Mouse (Mus musculus) kidney, postnatal 25 days (tissue): Measurements from ENCODE around the gene Ttc9c.
A peak's percentile ranks its signal among the peaks of the same experiment; 100 is the strongest.

Experiments used
- DNase-seq, 2 experiments: peaks; one replicate each; pipeline ENCODE4 v3.0.0; 2021; ENCODE audit warnings: mixed read lengths in 2 of 2

Gene Ttc9c

DNA sequence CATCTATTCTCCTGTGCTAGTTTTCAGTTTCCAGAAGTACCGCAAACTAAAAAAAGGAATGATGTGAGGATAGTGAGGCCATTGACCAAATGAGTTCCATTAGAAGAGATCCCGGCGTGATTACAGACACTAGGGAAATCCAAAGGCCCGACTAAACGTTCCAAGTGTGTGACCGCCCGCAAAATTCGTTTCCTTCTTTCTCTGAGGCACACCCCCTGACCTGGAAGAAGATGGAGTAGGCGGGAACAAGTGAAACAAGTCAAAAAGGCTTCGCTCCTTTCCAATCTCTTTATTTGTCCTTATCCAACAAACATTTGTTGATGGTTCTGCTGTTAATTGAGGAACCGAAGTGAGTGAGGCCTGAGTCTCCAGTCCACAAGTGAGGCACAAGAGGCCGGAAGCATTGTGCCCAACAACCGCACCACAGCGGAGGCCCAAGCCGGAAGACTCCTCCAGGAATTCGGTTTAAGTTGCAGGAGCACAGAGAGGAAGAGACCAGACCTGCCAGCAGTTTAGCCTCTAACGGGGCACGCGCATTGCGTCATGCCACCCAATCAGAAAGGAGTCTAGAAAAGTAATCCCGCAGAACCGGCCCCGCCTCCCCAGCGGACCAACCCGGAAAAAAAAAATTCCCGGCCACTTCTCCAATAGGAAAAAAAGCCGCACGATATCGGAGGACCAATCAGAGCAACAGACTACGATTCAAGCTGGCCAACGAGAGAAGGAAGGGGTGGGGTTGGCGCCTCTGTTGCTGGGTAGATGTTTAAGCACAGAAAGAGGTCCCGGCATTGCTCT, at the start of gene Ttc9c:
Gene Ttc9c, minus strand, starts transcription at position 533 of the 795 bp plus-strand sequence.
- DNase-seq = peak; percentile 98 to 99

DNA sequence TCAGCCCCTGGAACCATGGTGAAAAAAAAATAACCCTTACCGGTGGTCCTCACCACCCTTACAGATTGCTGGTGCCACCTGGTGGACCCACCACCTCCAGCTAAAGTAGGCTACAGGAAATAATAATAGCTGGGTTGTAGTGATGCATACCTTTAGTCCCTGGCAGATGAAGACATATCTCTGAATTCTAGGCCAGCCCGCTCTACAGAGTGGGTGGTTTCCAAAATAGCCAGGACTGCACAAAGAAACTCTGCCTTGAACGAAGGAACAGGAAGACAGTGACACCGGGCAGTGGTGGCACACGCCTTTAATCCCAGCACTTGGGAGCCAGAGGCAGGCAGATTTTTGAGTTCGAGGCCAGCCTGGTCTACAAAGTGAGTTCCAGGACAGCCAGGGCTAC, 45.1 kb upstream of the Ttc9c start:
- no peak for DNase-seq

DNA sequence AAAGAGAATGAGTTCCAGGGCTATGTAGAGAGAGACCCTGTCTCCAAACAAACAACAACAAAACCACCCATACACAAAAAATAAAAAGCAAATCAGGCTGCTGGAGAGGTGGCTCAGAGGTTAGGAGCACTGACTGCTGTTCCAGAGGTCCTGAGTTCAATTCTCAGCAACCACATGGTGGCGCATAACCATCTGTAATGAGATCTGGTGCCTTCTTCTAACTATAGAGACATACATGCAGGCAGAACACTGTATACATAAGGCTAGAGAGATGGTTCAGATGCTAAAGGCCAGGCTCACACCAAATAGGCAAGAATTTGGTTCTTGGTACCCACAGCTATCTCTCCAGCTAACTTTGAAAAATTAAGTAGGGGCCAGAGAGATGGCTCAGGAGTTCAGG, 39.9 kb upstream of the Ttc9c start:
- DNase-seq = peak in 1 of 2 experiments; percentile 68

DNA sequence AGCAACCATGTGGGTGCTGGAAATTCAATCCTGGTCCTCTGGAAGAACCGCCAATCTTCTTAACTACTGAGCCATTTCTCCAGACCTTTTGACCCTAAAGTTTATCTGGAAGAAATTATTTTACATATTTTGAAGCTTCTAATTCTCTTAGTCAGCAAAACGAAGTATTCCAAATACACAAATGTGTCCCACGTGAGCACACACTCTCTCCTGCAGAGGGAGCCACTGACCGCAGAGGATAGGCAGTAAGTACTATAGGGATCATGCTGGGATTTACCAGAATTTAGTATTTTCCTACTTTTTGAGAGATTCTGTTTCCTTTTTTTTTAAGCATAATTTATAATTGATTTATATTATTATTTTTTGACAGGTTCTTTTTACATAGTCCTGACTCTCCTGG, 38.6 kb upstream of the Ttc9c start:
- DNase-seq = peak; percentile 77 to 81

GRCm38 (mm10) chr19:8853117-8853516, 34.0 kb upstream of the Ttc9c start:
- no peak for DNase-seq

DNA sequence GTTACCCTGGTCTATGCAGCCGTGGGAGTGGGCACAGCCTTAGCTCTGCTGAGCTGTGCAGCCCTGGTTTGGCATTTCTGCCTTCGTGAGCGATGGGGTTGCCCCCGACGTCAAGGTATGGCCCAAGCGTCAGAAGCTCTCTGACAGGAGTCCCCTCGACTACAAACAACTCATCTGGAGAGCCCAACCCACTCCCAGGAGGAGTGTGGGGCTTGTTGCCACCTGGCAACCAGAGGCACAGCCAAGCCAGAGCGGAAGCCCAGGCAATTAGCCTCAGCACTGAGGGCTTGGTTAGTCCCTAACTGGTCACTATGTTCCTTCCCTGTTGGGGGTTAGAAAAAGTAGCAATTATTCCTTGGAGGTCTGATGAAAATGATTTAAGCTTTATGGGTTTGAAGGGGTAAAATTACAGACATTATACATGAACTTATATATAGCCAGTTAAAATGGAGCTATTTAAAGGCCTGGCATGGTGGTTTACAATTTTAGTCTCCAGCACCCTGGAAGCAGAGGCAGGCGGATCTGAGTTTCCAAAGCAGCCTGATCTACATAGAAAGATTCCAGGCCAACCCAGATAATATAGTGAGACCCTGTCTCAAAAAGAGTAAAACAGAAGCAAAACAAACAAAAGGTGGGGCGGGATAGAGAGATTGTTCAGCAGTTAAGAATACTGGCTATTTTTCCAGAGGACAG, 33.2 kb upstream of the Ttc9c start:
- DNase-seq = no peak

- DNase-seq = no peak
These were observed 32.5 kb upstream of the Ttc9c start for GRCm38 (mm10) chr19:8851639-8852038.

DNA sequence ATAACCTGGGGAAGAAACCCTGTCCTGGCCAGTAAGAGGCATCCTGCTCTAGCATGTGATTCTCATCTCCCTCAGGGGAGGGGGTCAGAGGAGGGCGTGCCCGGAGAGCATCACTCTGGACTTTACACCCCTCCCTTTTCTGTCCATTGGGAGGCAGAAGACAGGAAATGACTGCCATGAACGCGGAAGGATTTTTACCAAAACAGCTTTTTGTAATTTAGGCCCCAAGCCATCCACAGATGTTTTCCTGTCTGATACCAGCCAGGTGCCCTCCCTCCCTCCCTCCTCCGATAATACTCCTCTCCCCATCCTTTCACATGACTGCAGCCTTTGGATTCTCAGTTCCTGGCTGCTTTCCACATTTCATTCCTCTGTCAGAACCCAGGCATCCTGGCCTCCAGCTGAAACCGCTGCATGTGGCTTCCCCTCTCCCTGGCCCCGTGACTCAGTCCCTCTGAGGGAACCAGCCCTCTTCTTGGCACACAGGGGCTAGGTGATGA, 31.3 kb upstream of the Ttc9c start, which contains the start of gene Lrrn4cl:
Gene Lrrn4cl, plus strand, starts transcription at position 367 of the 500 bp plus-strand sequence.
- DNase-seq = peak in 1 of 2 experiments; percentile 61

GRCm38 (mm10) chr19:8848356-8848755, 29.2 kb upstream of the Ttc9c start:
- DNase-seq = no peak

- peak; percentile 77 to 95 for DNase-seq
These were observed 25.4 kb upstream of the Ttc9c start for GRCm38 (mm10) chr19:8844371-8845129.

DNA sequence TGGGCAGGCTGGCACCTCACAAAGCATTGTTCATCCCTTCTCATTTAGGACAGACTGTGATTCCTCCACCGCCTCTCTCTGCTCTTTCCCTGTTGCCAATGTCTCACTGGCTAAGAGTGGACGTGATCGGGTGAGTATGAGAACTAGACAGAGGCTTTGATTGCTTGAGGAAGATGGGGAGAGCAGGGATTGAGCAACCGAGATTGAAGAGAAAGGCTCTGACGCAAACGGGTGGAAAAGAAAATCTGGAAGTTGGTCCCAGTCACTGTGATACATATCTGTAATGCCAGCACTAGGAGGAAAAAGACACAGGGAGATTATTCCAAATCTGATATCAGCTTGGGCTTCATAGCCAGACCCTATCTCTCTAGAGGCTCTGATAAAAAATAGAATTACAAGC, 23.8 kb upstream of the Ttc9c start:
- no peak for DNase-seq

- peak in 1 of 2 experiments; percentile 38 for DNase-seq
These were observed 21.9 kb upstream of the Ttc9c start for GRCm38 (mm10) chr19:8841012-8841411.

GRCm38 (mm10) chr19:8839908-8840791, 21.0 kb upstream of the Ttc9c start:
- peak; percentile 86 to 92 for DNase-seq

DNA sequence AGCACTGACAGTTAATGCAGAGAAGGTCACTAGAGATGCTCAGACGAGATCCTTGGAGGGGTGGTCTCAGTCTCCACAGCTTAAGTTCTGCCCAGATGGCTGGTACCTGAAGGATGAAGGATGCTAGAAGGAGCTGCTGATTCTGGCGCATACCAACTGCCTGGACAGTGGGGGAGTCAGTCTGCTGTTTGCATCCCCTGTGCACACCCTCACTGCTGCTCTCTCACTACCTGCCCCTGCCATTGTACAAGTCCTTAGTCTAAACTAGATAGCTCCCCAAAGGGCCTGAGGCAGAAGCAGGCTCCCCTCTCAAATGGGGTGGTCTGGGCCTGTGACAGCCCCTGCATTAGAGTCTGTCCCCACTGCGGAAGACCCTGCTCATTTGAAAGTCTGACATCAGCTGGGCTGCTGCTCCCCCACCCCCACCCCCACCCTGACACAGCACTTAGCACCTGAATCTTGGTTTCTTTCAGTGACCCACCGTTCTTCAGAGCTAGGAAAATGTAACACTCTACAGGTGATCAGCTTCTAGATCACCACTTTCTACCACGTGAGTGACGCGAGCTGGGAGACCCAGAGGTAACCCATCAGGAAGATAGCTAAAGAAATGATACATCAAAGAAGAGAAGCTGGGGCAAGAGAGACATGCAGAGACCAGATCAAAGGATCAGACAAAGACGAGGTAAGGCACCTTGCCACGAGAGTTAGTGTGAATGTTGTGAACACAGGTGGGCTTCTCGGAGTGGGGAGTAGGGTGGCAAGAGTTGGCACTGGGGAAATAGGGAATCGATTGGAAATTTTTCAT, 20.2 kb upstream of the Ttc9c start, which contains the start of gene Gng3:
Gene Gng3, minus strand, starts transcription at position 92 of the 805 bp plus-strand sequence.
- peak in 1 of 2 experiments; percentile 32 for DNase-seq

GRCm38 (mm10) chr19:8838041-8838730, 19.1 kb upstream of the Ttc9c start:
- DNase-seq = peak; percentile 83 to 85

GRCm38 (mm10) chr19:8837251-8837791, 18.2 kb upstream of the Ttc9c start, which contains the start of gene Bscl2:
Gene Bscl2, plus strand, starts transcription at chr19:8837467.
- DNase-seq = peak; percentile 87 to 90

DNA sequence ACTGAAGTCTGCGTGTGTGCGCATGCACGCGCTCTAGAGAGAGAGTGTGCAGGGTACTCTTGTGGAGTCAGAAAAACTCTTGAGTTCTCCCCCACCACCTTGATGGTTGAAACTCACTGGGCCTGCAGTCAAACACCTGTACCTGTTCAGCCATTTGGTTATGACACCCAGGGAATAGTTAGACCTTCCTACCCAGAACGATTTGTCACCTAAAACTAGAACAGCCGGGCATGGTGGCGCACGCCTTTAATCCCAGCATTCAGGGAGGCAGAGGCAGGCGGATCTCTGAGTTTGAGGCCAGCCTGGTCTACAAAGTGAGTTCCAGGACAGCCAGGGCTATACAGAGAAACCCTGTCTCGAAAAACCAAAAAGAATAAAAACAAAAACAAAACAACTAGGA, 17.2 kb upstream of the Ttc9c start:
- peak in 1 of 2 experiments; percentile 37 for DNase-seq

DNA sequence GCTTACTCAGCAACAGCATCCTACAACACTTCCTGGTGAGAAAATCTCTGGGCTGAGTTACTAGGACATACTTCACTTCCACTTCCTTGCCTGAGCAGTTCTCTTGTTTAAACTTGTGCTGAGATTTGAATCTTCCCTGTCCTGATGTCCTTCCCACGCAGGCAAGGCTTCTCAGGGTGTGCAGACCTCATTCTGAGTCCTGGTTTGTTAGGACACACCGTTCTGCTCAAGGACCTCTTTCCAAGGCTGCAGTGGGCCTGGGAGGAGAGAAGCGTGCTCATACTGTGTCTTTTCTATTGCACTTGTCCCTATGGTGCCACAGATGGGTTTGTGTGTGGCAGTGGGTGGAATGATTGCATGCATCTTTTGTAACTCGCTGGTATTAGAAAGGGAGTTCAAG, 13.8 kb upstream of the Ttc9c start:
- no peak for DNase-seq

DNA sequence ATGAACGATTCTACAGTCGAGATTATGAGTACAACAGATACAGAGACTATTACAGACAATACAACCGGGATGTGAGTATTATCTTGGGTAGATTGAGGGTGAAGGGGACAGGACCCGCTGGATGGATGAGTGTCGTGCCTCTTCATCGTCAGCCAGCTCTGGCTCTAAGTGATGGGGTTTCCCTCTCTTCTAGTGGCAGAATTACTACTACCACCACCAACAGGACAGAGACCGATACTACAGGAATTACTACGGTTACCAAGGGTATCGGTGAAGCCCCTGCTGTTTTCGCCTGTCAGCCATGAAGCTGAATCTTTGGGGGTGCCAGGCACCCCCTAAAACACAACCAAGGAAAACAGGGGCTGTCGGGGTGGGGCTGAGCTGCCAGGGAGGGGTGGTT, 12.1 kb upstream of the Ttc9c start:
- DNase-seq = no peak

DNA sequence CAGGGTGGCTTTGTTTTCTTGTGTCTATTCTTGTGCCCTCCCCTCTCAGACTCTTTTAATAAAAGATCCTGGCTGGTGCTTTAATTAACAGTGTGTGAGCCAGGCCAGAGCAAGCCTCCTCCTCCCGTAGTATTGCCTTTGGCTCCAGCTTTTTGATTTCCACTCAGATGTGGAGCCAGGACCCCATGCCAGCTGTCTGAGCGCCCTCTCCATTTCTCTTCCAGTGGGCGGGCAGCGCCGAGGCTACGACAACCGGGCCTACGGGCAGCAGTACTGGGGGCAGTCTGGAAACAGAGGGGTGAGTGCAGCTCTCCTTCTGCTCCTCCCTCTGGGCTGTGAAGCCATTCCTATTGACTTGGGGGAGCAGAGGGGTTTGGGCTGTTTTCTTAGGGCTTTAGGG, 11.5 kb upstream of the Ttc9c start:
- DNase-seq = peak in 1 of 2 experiments; percentile 39
